Mouse (Mus musculus) MEL (cell line): ENCODE measurements at regions not wholly inside any gene's neighbourhood (a gene's known extent, or its start where the extent isn't known, plus 50 kb on each side); places are given as distances from the start of the nearest gene placed in this dataset.

Experiments
- DNase-seq: peaks from one replicate; pipeline ENCODE4 v3.0.0; 2011; ENCODE audit warnings: low read depth, low spot score
- H3K27ac ChIP-seq: 2 replicates; pipeline ENCODE4 v1.5.1; 2012; ENCODE audit warnings: low read depth, mild to moderate bottlenecking, control low read depth, low read length, moderate library complexity; ENCODE audit not compliant: control insufficient read depth
- H3K27me3 ChIP-seq, 2 experiments: fragments of 150-350 bp in 1 of 2; sonication (generic) in 1 of 2; 2 replicates each; pipeline ENCODE4 v1.6.1; 2012; ENCODE audit warnings: low read length in 2 of 2, mild to moderate bottlenecking in 2 of 2, improper control_type of control experiment in 1 of 2, moderate library complexity in 1 of 2; ENCODE audit not compliant: insufficient read depth in 2 of 2, control insufficient read depth in 1 of 2
- H3K36me3 ChIP-seq, 2 experiments: 2 replicates each; pipeline ENCODE4 v1.6.1; 2012 to 2014; ENCODE audit warnings: low read length in 2 of 2, improper control_type of control experiment in 1 of 2, inconsistent platforms in 1 of 2, mild to moderate bottlenecking in 1 of 2; ENCODE audit not compliant: insufficient read depth in 2 of 2, control insufficient read depth in 1 of 2
- H3K4me1 ChIP-seq, 2 experiments: fragments of 150-350 bp in 1 of 2; sonication (generic) in 1 of 2; 2 replicates each; pipeline ENCODE4 v1.6.1; 2012; ENCODE audit warnings: low read length in 2 of 2, improper control_type of control experiment in 1 of 2, mild to moderate bottlenecking in 1 of 2; ENCODE audit not compliant: insufficient read depth in 2 of 2, control insufficient read depth in 1 of 2
- H3K4me3 ChIP-seq, 2 experiments: fragments of 150-350 bp in 1 of 2; sonication (generic) in 1 of 2; 2 replicates each; pipeline ENCODE4 v1.5.1; 2012; ENCODE audit warnings: low read depth in 2 of 2, low read length in 2 of 2, mild to moderate bottlenecking in 2 of 2, moderate library complexity in 2 of 2, control low read depth in 1 of 2, improper control_type of control experiment in 1 of 2; ENCODE audit not compliant: control insufficient read depth in 1 of 2, insufficient read depth in 1 of 2
- H3K79me2 ChIP-seq: 2 replicates; pipeline ENCODE4 v1.6.1; 2012; ENCODE audit warnings: mild to moderate bottlenecking, low read length, moderate library complexity; ENCODE audit not compliant: control insufficient read depth, poor library complexity, insufficient read depth
- H3K9ac ChIP-seq: 2 replicates; pipeline ENCODE4 v1.6.1; 2012; ENCODE audit warnings: low read depth, mild to moderate bottlenecking, control low read depth, low read length, moderate library complexity; ENCODE audit not compliant: control insufficient read depth, poor library complexity, severe bottlenecking
- H3K9me3 ChIP-seq: fragments of 150-350 bp; sonication (generic); replicated peaks from 2 replicates; pipeline ENCODE4 v1.6.1; 2012; ENCODE audit warnings: mild to moderate bottlenecking, low read length, improper control_type of control experiment, moderate library complexity; ENCODE audit not compliant: insufficient read depth
- CHD1 ChIP-seq: IDR thresholded peaks from 2 replicates; pipeline ENCODE4 v1.6.1; 2012; ENCODE audit warnings: low read depth, mild to moderate bottlenecking, inconsistent platforms, low read length, improper control_type of control experiment
- ELF1 ChIP-seq: IDR thresholded peaks from 2 replicates; pipeline ENCODE4 v1.6.1; 2014; ENCODE audit warnings: low read depth, mild to moderate bottlenecking, inconsistent platforms, low read length, improper control_type of control experiment, moderate library complexity
- GABPA ChIP-seq: IDR thresholded peaks from 2 replicates; pipeline ENCODE4 v1.6.1; 2012; ENCODE audit warnings: low read depth, mild to moderate bottlenecking, inconsistent platforms, low read length, improper control_type of control experiment, moderate library complexity
- HCFC1 ChIP-seq: IDR thresholded peaks from 2 replicates; pipeline ENCODE4 v1.6.1; 2012; ENCODE audit warnings: low read depth, mild to moderate bottlenecking, inconsistent platforms, low read length, improper control_type of control experiment, moderate library complexity
- MAZ ChIP-seq: IDR thresholded peaks from 2 replicates; pipeline ENCODE4 v1.6.1; 2012; ENCODE audit warnings: low read depth, mild to moderate bottlenecking, inconsistent platforms, low read length, improper control_type of control experiment
- MEF2A ChIP-seq: IDR thresholded peaks from 2 replicates; pipeline ENCODE4 v1.6.1; 2014; ENCODE audit warnings: low read depth, mild to moderate bottlenecking, inconsistent platforms, low read length, improper control_type of control experiment; ENCODE audit not compliant: poor library complexity, insufficient replicate concordance, severe bottlenecking; ENCODE audit errors: extremely low read depth
- MXI1 ChIP-seq: IDR thresholded peaks from 2 replicates; pipeline ENCODE4 v1.6.1; 2011; ENCODE audit warnings: mild to moderate bottlenecking, low read depth, low read length, improper control_type of control experiment
- MYB ChIP-seq: IDR thresholded peaks from 2 replicates; pipeline ENCODE4 v1.6.1; 2011; ENCODE audit warnings: mild to moderate bottlenecking, low read depth, low read length, improper control_type of control experiment
- POLR2AphosphoS2 ChIP-seq: IDR thresholded peaks from 2 replicates; pipeline ENCODE4 v1.6.1; 2011; ENCODE audit warnings: low read length, improper control_type of control experiment
- RCOR1 ChIP-seq: IDR thresholded peaks from 2 replicates; pipeline ENCODE4 v1.6.1; 2012; ENCODE audit warnings: low read depth, mild to moderate bottlenecking, inconsistent platforms, low read length, improper control_type of control experiment
- SIN3A ChIP-seq: IDR thresholded peaks from 2 replicates; pipeline ENCODE4 v1.6.1; 2012; ENCODE audit warnings: low read length, improper control_type of control experiment, inconsistent platforms
- SMC3 ChIP-seq: IDR thresholded peaks from 2 replicates; pipeline ENCODE4 v1.6.1; 2011; ENCODE audit warnings: low read depth, low read length, improper control_type of control experiment
- UBTF ChIP-seq: IDR thresholded peaks from 2 replicates; pipeline ENCODE4 v1.6.1; 2012; ENCODE audit warnings: low read depth, mild to moderate bottlenecking, inconsistent platforms, low read length, improper control_type of control experiment, moderate library complexity, borderline replicate concordance; ENCODE audit not compliant: insufficient read depth
- ZC3H11A ChIP-seq: IDR thresholded peaks from 2 replicates; pipeline ENCODE4 v1.6.1; 2012; ENCODE audit warnings: low read depth, mild to moderate bottlenecking, inconsistent platforms, low read length, improper control_type of control experiment
- ZMIZ1 ChIP-seq: IDR thresholded peaks from 2 replicates; pipeline ENCODE4 v1.6.1; 2012; ENCODE audit warnings: low read depth, mild to moderate bottlenecking, inconsistent platforms, low read length, improper control_type of control experiment, moderate library complexity
- ZNF384 ChIP-seq: IDR thresholded peaks from 2 replicates; pipeline ENCODE4 v1.6.1; 2012; ENCODE audit warnings: low read depth, mild to moderate bottlenecking, inconsistent platforms, low read length, improper control_type of control experiment

DNA sequence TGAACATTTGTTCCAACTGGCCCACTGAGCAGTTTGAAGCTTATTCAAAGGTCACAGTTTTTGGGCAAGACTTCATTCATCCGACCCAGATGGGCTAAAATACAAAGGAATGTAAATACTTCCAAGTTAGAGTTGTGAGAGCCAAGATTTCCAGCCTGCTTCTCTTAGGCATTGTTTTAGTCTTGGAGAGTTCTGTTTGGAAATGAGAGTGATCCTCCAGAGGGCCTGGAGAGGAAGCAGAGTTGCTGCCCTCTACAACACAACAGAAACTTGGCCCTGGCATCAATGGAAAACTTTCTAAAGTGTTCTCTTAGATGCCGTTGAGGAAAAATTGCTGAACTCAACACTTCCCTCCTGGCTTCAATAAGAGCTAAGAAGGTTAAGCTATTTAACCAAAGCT, 332.1 kb downstream of the Btg1 start:
- Histone ChIP-seq H3K4me1 (no peaks in the 10 kb centered on the region), H3K9me3 (no peaks in the 10 kb centered on the region)
- TF ChIP-seq ZNF384 = no peak
- no peak for TF ChIP-seq MAZ
- TF ChIP-seq MEF2A = no peak
- TF ChIP-seq, all 39 proteins: peak for 0
- H3K27ac ChIP-seq = no peak overlapping the region
- DNase-seq = no peak
- H3K9ac ChIP-seq = no peak overlapping the region
- H3K79me2 ChIP-seq = no peaks in the 10 kb centered on the region
- no peak overlapping the region for H3K4me3 ChIP-seq
- H3K36me3 ChIP-seq = no peaks in the 10 kb centered on the region
- H3K27me3 ChIP-seq = no peaks in the 10 kb centered on the region

- Histone ChIP-seq H3K27me3 (no peaks in the 10 kb centered on the region), H3K79me2 (no peaks in the 10 kb centered on the region), H3K4me3 (no peak overlapping the region), H3K9ac (no peak overlapping the region), H3K4me1 (no peaks in the 10 kb centered on the region), H3K36me3 (no peaks in the 10 kb centered on the region), H3K27ac (no peak overlapping the region), H3K9me3 (no peaks in the 10 kb centered on the region)
- no peak for TF ChIP-seq SIN3A
- TF ChIP-seq ELF1 = no peak
- TF ChIP-seq MYB = no peak
- TF ChIP-seq ZMIZ1 = no peak
- no peak for TF ChIP-seq HCFC1
- no peak for TF ChIP-seq ZC3H11A
- no peak for TF ChIP-seq RCOR1
- no peak for TF ChIP-seq MXI1
- TF ChIP-seq POLR2AphosphoS2 = no peak
- DNase-seq = no peak
Measured at GRCm38 (mm10) chr10:96955036-96955775, 338.4 kb downstream of the Btg1 start.

- H3K36me3 ChIP-seq = no peaks in the 10 kb centered on the region
- H3K9me3 ChIP-seq = no peaks in the 10 kb centered on the region
- TF ChIP-seq SMC3 (no peak), UBTF (no peak), RCOR1 (no peak), GABPA (no peak), CHD1 (no peak), ZMIZ1 (no peak)
- TF ChIP-seq, all 39 proteins: peak for 0
- Histone ChIP-seq H3K4me3 (no peak overlapping the region), H3K9ac (no peak overlapping the region), H3K27me3 (no peaks in the 10 kb centered on the region), H3K4me1 (no peaks in the 10 kb centered on the region), H3K79me2 (no peaks in the 10 kb centered on the region), H3K27ac (no peak overlapping the region)
- DNase-seq = no peak
Measured at GRCm38 (mm10) chr10:96955776-96956448, 339.1 kb downstream of the Btg1 start.
